Mouse (Mus musculus) E14TG2a.4 (cell line): ENCODE measurements at regions not wholly inside any gene's neighbourhood (a gene's known extent, or its start where the extent isn't known, plus 50 kb on each side); places are given as distances from the start of the nearest gene placed in this dataset.
A peak's percentile ranks its signal among the peaks of the same experiment; 100 is the strongest.

Source experiments
- CTCF ChIP-seq: conservative IDR thresholded peaks from 2 replicates; pipeline ENCODE4 v1.5.1; 2014; ENCODE audit warnings: low read length
- NANOG ChIP-seq: IDR thresholded peaks from 2 replicates; pipeline ENCODE4 v1.6.1; 2014; ENCODE audit warnings: borderline replicate concordance, low read length, mixed read lengths
- POU5F1 ChIP-seq: IDR thresholded peaks from 2 replicates; pipeline ENCODE4 v1.6.1; 2014; ENCODE audit warnings: low read length, borderline replicate concordance

- TF ChIP-seq CTCF, result peak; percentile 95
- no peak for TF ChIP-seq NANOG
- TF ChIP-seq POU5F1, result no peak
These were observed 64.2 kb upstream of the Palm2 start for GRCm38 (mm10) chr4:57369736-57370373.
